Mouse (Mus musculus): ENCODE results near the gene Gm5426. TPM values are rescaled to one million over a fixed set of nuclear protein-coding genes. Genes with fewer than 3 reads are reported as not detected.
"Not testable (repeated sequence)": the region's sequence is repeated elsewhere in the genome, so short reads cannot be mapped to it uniquely, and the experiment has no call there.

The Gm5426 gene
- polyA plus RNA-seq, 1 experiment: not detected

- no peak for TF ChIP-seq CTCF (IDR thresholded peaks at IDR 0.05; ENCODE audit: insufficient read depth, low read depth, low read length)
- no peak for TF ChIP-seq POLR2A (IDR thresholded peaks at IDR 0.05; ENCODE audit: insufficient read depth, low read depth, low read length)
- Histone ChIP-seq H3K4me3 (ENCODE audit: insufficient read depth, low read depth, low read length) (no peak overlapping the region), H3K4me1 (ENCODE audit: control insufficient read depth, insufficient read depth, low read length) (no peaks in the 10 kb centered on the region), H3K27ac (ENCODE audit: insufficient read depth, low read depth, low read length) (no peak overlapping the region)
- WGBS: 87% methylated on average over 3 of the region's 3 CpGs
Observed at GRCm38 (mm10) chr10:96130406-96130805, 6.0 kb upstream of the Gm5426 start.

- no peak for TF ChIP-seq POLR2A (IDR thresholded peaks at IDR 0.05; ENCODE audit: insufficient read depth, low read depth, low read length)
- no peak for TF ChIP-seq CTCF (IDR thresholded peaks at IDR 0.05; ENCODE audit: insufficient read depth, low read depth, low read length)
- Histone ChIP-seq H3K27ac (ENCODE audit: insufficient read depth, low read depth, low read length) (no peak overlapping the region), H3K4me1 (ENCODE audit: control insufficient read depth, insufficient read depth, low read length) (no peaks in the 10 kb centered on the region), H3K4me3 (ENCODE audit: insufficient read depth, low read depth, low read length) (no peak overlapping the region)
- WGBS: 95% methylated on average over 6 of the region's 6 CpGs
Observed at GRCm38 (mm10) chr10:96131112-96131511, 5.3 kb upstream of the Gm5426 start.

- 8% methylated on average over 6 of the region's 6 CpGs for WGBS
- no peak overlapping the region for H3K27ac ChIP-seq (ENCODE audit: insufficient read depth, low read depth, low read length)
- no peak for TF ChIP-seq POLR2A (IDR thresholded peaks at IDR 0.05; ENCODE audit: insufficient read depth, low read depth, low read length)
- no peak for TF ChIP-seq CTCF (IDR thresholded peaks at IDR 0.05; ENCODE audit: insufficient read depth, low read depth, low read length)
- H3K4me1 ChIP-seq (ENCODE audit: control insufficient read depth, insufficient read depth, low read length): no peaks in the 10 kb centered on the region
- no peak overlapping the region for H3K4me3 ChIP-seq (ENCODE audit: insufficient read depth, low read depth, low read length)
Observed at GRCm38 (mm10) chr10:96132161-96132560, 4.2 kb upstream of the Gm5426 start.

- Histone ChIP-seq H3K4me1 (ENCODE audit: control insufficient read depth, insufficient read depth, low read length) (no peaks in the 10 kb centered on the region), H3K27ac (ENCODE audit: insufficient read depth, low read depth, low read length) (no peak overlapping the region), H3K4me3 (ENCODE audit: insufficient read depth, low read depth, low read length) (no peak overlapping the region)
- TF ChIP-seq POLR2A (IDR thresholded peaks at IDR 0.05; ENCODE audit: insufficient read depth, low read depth, low read length): no peak
- no peak for TF ChIP-seq CTCF (IDR thresholded peaks at IDR 0.05; ENCODE audit: insufficient read depth, low read depth, low read length)
- 60% methylated on average over 5 of the region's 5 CpGs for WGBS
Observed at GRCm38 (mm10) chr10:96138585-96138984, 2.2 kb downstream of the Gm5426 start.

GRCm38 (mm10) chr10:96139274-96139673, 2.9 kb downstream of the Gm5426 start:
- not testable (repeated sequence) for H3K4me3 ChIP-seq (ENCODE audit: insufficient read depth, low read depth, low read length); H3K4me1 ChIP-seq (ENCODE audit: control insufficient read depth, insufficient read depth, low read length); H3K27ac ChIP-seq (ENCODE audit: insufficient read depth, low read depth, low read length)
- WGBS: 77% methylated on average over 4 of the region's 4 CpGs

- no peak for TF ChIP-seq POLR2A (IDR thresholded peaks at IDR 0.05; ENCODE audit: insufficient read depth, low read depth, low read length)
- no peak for TF ChIP-seq CTCF (IDR thresholded peaks at IDR 0.05; ENCODE audit: insufficient read depth, low read depth, low read length)
- Histone ChIP-seq H3K27ac (ENCODE audit: insufficient read depth, low read depth, low read length) (no peak overlapping the region), H3K4me3 (ENCODE audit: insufficient read depth, low read depth, low read length) (no peak overlapping the region), H3K4me1 (ENCODE audit: control insufficient read depth, insufficient read depth, low read length) (peaks cover 6% of the 10 kb centered on the region)
- 91% methylated on average over 5 of the region's 5 CpGs for WGBS
Observed at GRCm38 (mm10) chr10:96146578-96146977, 10.2 kb downstream of the Gm5426 start.

GRCm38 (mm10) chr10:96148250-96148699, 11.9 kb downstream of the Gm5426 start:
- Histone ChIP-seq H3K4me1 (ENCODE audit: control insufficient read depth, insufficient read depth, low read length) (peaks cover 6% of the 10 kb centered on the region), H3K4me3 (ENCODE audit: insufficient read depth, low read depth, low read length) (no peak overlapping the region), H3K27ac (ENCODE audit: insufficient read depth, low read depth, low read length) (peak overlapping the region; percentile 40; the same call in 1 of the 2 replicates)
- TF ChIP-seq CTCF (IDR thresholded peaks at IDR 0.05; ENCODE audit: insufficient read depth, low read depth, low read length): no peak
- 10% methylated on average over 10 of the region's 10 CpGs for WGBS

- WGBS: 91% methylated on average over 12 of the region's 12 CpGs
- no peak overlapping the region for H3K27ac ChIP-seq (ENCODE audit: insufficient read depth, low read depth, low read length)
- no peak overlapping the region for H3K4me3 ChIP-seq (ENCODE audit: insufficient read depth, low read depth, low read length)
- TF ChIP-seq CTCF (IDR thresholded peaks at IDR 0.05; ENCODE audit: insufficient read depth, low read depth, low read length): no peak
- TF ChIP-seq POLR2A (IDR thresholded peaks at IDR 0.05; ENCODE audit: insufficient read depth, low read depth, low read length): no peak
- H3K4me1 ChIP-seq (ENCODE audit: control insufficient read depth, insufficient read depth, low read length): peaks cover 6% of the 10 kb centered on the region
Observed at GRCm38 (mm10) chr10:96150401-96151116, 14.2 kb downstream of the Gm5426 start.

- TF ChIP-seq CTCF (IDR thresholded peaks at IDR 0.05; ENCODE audit: insufficient read depth, low read depth, low read length): no peak
- TF ChIP-seq POLR2A (IDR thresholded peaks at IDR 0.05; ENCODE audit: insufficient read depth, low read depth, low read length): no peak
- 58% methylated on average over 5 of the region's 5 CpGs for WGBS
- Histone ChIP-seq H3K4me1 (ENCODE audit: control insufficient read depth, insufficient read depth, low read length) (peaks cover 3% of the 10 kb centered on the region), H3K4me3 (ENCODE audit: insufficient read depth, low read depth, low read length) (no peak overlapping the region), H3K27ac (ENCODE audit: insufficient read depth, low read depth, low read length) (no peak overlapping the region)
Observed at GRCm38 (mm10) chr10:96153315-96153714, 16.9 kb downstream of the Gm5426 start.
